Mouse (Mus musculus): ENCODE results near the gene Sucla2. TPM values are rescaled to one million over a fixed set of nuclear protein-coding genes. Genes with fewer than 3 reads are reported as not detected.
"Not testable (repeated sequence)": the region's sequence is repeated elsewhere in the genome, so short reads cannot be mapped to it uniquely, and the experiment has no call there.

The Sucla2 gene
- total RNA-seq, 2 experiments from 2014 or later: 143 to 160 TPM

DNA sequence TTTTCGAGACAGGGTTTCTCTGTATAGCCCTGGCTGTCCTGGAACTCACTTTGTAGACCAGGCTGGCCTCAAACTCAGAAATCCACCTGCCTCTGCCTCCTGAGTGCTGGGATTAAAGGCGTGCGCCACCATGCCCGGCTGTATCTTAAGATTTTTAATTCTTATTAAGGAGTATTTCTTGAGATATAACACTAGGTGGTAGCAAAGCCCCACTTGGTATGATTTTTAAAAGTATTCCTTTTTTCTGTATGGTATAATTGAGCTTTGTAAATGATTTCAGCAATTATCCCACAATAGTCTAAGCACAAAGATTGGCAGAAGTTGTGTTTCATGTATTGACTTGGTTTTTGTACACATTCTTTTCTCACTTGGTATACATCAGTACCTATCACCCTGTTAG lies 44.7 kb downstream of the Sucla2 start:
- peak; percentile 52 for TF ChIP-seq CTCF (IDR thresholded peaks at IDR 0.05)
- H3K27ac ChIP-seq; DNase-seq (ENCODE audit: extremely low spot score in 1 of 2, low spot score in 2 of 2); H3K4me3 ChIP-seq: not testable (repeated sequence)
- intact Hi-C loops (cut with DNase I): loop anchor here (10.0 kb wide), 2 partner anchors 1075 to 1135 kb away; partner anchors contain the start of gene Htr2a

DNA sequence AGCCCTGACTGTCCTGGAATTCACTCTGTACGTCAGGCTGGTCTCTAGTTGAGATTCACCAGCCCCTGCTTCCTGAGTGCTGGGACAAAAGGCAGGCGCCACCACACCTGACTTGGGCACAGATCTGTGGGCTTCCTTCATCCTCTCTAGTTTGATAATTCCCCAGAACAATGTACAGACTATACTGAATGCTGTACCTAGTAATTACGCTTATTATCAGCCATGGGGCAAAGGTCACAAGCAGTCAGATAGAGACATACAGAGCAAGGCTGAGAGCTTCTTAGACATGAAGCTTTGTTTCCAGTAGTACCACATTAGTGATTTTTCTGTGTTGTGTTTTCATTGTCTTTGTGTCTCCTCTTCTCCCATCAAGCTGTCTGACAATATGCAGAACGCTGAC lies 46.0 kb downstream of the Sucla2 start:
- intact Hi-C loops (cut with DNase I): loop anchor here (10.0 kb wide), 2 partner anchors 1074 to 1134 kb away; partner anchors contain the start of gene Htr2a
- Histone ChIP-seq H3K4me3 (no peak overlapping the region), H3K27ac (no peak overlapping the region)
- no peak for DNase-seq (ENCODE audit: extremely low spot score in 1 of 2, low spot score in 2 of 2)
- TF ChIP-seq CTCF (IDR thresholded peaks at IDR 0.05): no peak

DNA sequence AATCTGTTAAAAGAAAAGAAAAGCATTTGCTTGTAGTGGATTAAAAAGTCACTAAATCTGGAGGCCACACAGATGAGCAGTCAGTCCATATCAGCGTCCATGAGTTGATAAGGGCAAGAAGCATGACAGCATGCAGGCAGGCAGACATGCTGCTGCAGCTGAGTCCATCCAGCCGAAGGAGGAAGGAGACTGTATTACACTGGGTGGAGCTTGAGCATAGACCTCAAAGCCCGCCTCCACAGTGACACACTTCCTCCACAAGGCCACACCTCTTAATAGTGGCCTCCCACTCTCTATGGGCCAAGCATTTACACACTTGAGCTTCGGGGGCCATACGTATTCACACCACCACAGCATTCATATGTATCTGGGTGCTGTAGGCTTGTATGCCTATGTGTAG lies 48.9 kb downstream of the Sucla2 start:
- intact Hi-C loops (cut with DNase I): loop anchor here (10.0 kb wide), 2 partner anchors 1071 to 1131 kb away; partner anchors contain the start of gene Htr2a
- H3K27ac ChIP-seq: no peak overlapping the region
- no peak overlapping the region for H3K4me3 ChIP-seq
- DNase-seq (ENCODE audit: extremely low spot score in 1 of 2, low spot score in 2 of 2): no peak
- TF ChIP-seq CTCF (IDR thresholded peaks at IDR 0.05): no peak

DNA sequence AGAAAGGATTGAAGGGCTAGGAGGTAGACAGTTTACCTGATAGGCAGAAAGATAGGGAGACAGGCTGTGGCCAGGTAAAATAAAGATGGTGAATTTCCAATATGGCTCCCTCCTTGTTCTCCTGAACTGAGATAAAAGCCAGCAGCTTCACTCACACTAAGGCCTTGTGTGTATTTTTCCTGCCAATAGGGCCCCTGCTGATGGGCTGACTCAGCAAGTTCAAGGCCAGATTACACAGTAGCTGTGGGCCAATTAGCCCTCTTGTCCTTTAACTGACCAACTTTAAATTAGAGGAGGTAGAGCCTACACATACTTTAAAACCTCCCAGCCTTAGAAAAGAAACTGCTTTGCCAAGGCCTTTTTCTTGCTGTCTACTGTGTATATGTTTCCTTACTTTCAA lies 51.2 kb downstream of the Sucla2 start:
- intact Hi-C loops (cut with DNase I): loop anchor here (10.0 kb wide), 2 partner anchors 1068 to 1128 kb away; partner anchors contain the start of gene Htr2a

DNA sequence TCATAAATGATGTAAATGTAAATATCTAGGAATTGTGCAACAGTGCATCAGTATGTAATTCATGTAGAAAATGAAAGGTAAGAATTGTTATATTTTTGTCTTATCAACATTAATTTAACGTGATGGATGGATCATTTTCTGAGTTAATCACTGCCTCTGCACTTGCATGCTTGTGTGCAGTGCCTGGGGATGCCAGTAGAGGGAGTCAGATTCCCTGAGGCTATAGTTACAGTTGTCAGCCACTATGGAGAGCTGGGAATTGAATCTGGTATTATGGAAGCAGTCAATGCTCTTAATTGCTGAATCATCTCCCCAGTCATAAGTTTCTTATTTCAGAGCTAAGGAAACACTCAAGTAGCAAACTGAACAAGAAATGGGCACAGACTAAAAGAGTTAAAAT lies 63.0 kb downstream of the Sucla2 start:
- intact Hi-C loops (cut with DNase I): no loop called here
- DNase-seq (ENCODE audit: extremely low spot score in 1 of 2, low spot score in 2 of 2): no peak
- peak; percentile 50 for TF ChIP-seq CTCF (IDR thresholded peaks at IDR 0.05)

More for the DNA sequence above, 51.2 kb downstream of the Sucla2 start:
- no peak for DNase-seq (ENCODE audit: extremely low spot score in 1 of 2, low spot score in 2 of 2)
- TF ChIP-seq CTCF (IDR thresholded peaks at IDR 0.05): no peak
- no peak overlapping the region for H3K27ac ChIP-seq
- H3K4me3 ChIP-seq: no peak overlapping the region

DNA sequence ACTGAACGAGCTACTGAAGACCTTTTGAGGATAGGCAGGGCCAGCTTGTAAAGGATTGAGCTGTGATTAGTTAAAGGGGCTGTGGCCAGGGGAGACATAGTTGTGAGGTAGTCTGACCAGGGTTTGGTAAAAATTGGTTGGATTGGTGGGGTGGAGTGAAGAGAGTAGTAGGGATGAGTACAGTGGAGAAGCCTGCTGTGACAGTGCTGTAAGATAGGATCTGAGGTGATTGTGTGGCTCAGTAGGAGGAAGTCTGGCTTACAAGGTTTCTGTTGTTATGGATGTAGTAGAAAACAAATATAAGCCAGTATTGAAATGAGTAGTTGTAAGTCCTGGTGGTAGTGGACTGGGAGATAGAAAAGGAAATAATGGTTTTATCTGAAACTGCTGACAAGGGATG lies 67.0 kb downstream of the Sucla2 start:
- intact Hi-C loops (cut with DNase I): no loop called here
- Histone ChIP-seq H3K27ac (no peak overlapping the region), H3K4me3 (no peak overlapping the region)
- DNase-seq (ENCODE audit: extremely low spot score in 1 of 2, low spot score in 2 of 2): no peak
- TF ChIP-seq CTCF (IDR thresholded peaks at IDR 0.05): no peak

More for the DNA sequence above, 63.0 kb downstream of the Sucla2 start:
- Histone ChIP-seq H3K4me3 (no peak overlapping the region), H3K27ac (no peak overlapping the region)

DNA sequence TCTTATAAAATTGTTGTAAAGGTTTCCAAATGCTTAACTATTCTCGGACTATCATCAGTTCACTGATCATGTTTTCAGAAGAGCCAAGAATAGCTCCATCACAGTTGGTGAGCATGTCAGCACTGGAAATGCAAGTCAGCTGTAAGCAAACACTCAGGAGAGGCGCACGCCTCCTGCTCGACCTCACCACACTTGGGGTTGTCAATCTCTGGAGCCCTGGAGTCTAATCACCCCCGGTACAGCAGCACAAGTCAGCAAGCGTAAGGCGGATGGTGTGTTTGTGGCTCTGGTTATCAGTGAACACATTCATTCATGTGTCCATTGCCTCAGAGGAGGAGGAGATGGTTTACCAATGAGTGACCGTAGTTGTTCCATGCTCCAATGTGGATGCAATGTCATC lies 74.6 kb downstream of the Sucla2 start:
- intact Hi-C loops (cut with DNase I): no loop called here
- TF ChIP-seq CTCF (IDR thresholded peaks at IDR 0.05): no peak
- DNase-seq (ENCODE audit: extremely low spot score in 1 of 2, low spot score in 2 of 2): no peak
- H3K4me3 ChIP-seq: no peak overlapping the region
- H3K27ac ChIP-seq: no peak overlapping the region

DNA sequence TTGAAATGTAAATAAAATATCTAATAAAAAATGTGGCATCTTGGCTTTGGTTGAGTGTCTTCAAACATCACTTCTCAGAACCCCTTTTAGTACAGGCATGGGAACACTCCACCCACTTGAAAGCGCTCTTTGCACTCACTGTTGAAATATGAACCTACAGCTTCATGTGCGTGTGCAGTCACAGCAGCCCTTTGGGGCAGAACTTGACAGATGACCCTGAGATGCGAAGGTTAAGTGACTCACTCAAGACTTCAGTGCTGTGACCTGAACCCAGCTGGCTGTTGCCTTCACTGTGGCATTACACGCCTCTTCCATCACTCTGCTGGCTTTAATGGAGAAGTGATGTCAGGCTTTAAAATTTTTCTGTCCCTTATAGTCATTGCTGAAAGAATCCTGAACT lies 82.6 kb downstream of the Sucla2 start:
- no peak for TF ChIP-seq CTCF (IDR thresholded peaks at IDR 0.05)
- Histone ChIP-seq H3K27ac (no peak overlapping the region), H3K4me3 (no peak overlapping the region)
- DNase-seq (ENCODE audit: extremely low spot score in 1 of 2, low spot score in 2 of 2): no peak
- intact Hi-C loops (cut with DNase I): no loop called here

DNA sequence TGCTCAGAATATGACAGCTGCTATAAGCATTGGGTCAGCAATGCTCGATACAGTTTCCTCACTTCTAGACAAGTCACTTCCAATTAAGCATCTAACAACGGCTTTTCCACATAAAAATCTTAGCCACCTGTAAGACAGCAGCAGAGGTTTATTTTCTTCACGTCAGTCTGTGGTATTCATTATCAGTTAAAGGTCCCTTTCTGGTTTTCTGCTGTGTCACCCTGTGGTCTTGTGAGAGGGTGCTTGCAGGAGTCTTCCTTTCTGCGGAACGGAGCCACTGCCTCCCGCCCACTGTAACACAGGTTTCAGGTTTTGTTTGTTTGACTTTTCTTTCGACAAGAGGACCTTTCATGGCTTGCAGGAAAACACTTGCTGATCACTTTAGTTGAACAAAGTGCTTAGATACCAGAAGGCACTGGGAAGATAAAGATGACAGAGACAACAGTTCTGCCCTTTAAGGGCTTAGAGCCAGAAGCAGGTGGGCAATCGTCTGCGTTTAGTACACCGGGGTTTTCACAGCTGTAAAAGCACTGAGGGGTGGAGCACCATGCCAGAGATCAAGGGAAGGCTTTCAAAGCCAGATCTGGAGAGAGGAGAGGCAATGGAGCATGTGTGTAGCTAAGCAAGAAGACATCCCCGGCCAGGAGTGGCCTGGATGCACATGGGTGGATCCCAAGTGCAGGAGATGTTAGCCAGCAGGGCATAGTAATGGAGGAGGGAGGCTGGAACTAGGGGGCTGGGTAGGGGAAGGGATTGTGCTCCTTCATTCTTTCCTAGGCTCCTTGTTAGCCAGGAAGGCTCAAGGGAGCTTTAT lies 83.8 kb downstream of the Sucla2 start:
- intact Hi-C loops (cut with DNase I): no loop called here

DNA sequence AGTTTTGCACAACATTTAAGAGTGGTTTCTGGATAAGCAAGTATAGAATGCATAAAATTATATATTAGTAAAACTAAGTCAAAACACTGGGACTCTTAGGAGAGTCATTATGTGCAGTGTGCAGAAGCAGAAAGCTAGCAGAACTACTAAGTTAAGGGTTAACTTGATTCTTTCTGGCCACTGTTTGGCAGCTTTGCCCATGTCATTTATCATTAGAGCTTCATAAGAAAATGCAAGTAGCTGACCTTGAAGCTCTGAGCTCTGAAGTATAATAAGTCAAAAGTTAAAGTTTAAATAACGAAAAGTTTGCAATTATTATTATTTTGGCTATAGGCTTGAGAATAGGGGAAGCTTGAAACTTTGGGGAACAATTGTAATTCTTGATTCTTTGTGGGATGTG lies 89.8 kb downstream of the Sucla2 start:
- H3K4me3 ChIP-seq; intact Hi-C loops (cut with DNase I); H3K27ac ChIP-seq: not testable (repeated sequence)

More for the DNA sequence above, 83.8 kb downstream of the Sucla2 start:
- DNase-seq (ENCODE audit: extremely low spot score in 1 of 2, low spot score in 2 of 2): no peak
- Histone ChIP-seq H3K4me3 (no peak overlapping the region), H3K27ac (no peak overlapping the region)
- TF ChIP-seq CTCF (IDR thresholded peaks at IDR 0.05): no peak

DNA sequence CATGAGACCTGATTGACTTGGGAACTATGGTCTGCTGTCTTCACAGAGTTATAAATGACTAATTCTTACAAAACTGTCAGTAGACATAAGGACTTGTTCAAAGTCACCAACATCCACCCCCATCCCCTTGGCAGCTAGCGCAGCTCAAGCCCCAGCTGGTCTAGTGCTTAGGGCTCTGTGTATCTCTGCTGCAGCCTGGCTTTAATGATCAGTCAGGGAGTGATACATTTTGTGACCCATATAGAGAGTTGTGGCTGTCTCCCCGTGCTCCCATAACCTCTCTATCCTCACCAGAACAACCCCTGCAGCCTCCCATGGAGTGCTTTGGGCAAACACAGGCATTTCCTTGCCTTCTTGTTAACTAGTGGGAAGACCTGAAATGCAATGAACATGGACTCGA lies 95.8 kb downstream of the Sucla2 start:
- TF ChIP-seq CTCF (IDR thresholded peaks at IDR 0.05): no peak
- Histone ChIP-seq H3K27ac (peak overlapping the region; percentile 32; the same call in 1 of the 2 replicates), H3K4me3 (no peak overlapping the region)
- DNase-seq (ENCODE audit: extremely low spot score in 1 of 2, low spot score in 2 of 2): peak in 1 of 2 experiments; percentile 18
- intact Hi-C loops (cut with DNase I): no loop called here

More for the DNA sequence above, 89.8 kb downstream of the Sucla2 start:
- DNase-seq (ENCODE audit: extremely low spot score in 1 of 2, low spot score in 2 of 2): not testable (repeated sequence)

DNA sequence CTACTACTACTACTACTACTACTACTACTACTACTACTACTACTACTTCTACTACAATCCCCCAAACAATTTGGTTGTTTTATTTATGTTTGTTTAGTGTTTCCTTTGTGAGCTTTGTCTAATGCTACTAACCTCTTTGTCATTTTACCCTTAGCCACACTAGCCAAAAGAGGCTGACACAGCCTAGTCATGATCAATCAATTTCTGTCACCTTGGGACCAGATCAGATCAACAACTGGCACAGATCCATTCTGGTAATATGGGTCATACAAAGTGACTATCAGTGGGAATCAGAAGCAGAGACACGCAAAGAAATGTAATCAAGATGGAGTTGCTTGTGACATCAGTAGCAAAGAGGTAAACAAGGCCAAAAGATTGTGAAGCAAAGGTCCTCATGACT lies 97.9 kb downstream of the Sucla2 start:
- intact Hi-C loops (cut with DNase I): no loop called here

More for the DNA sequence above, 97.9 kb downstream of the Sucla2 start:
- DNase-seq (ENCODE audit: extremely low spot score in 1 of 2, low spot score in 2 of 2): no peak
- TF ChIP-seq CTCF (IDR thresholded peaks at IDR 0.05): no peak
- no peak overlapping the region for H3K4me3 ChIP-seq
- no peak overlapping the region for H3K27ac ChIP-seq

All from left cerebral cortex, adult 2 months (tissue).